Mouse (Mus musculus): ENCODE data around the gene Wwp2.

DNA sequence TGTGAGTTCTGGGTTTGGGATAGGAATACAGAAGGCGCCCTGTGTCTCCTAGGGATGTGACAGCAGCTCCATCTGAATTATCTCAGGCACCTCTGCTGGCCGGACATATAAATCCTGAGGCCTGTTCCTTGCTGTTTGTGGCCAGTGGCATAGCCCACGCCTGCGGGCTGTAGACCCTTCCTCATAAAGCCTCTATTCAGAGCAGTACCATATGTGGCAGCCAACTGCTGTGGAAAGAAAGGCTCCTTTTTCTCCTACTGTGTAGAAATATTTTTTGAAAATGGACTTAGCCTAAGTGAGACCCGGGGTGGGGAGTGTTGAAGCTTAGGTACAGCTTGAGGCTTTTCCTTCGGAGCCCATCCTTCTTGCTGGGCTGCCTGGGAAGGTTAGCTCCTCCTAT lies 22.1 kb downstream of the Wwp2 start:
- TF ChIP-seq MAX (IDR thresholded peaks at IDR 0.05; ENCODE audit: low read depth) (no peak), POLR2A (IDR thresholded peaks at IDR 0.05; ENCODE audit: insufficient read length, low read depth) (no peak), MYOD1 (IDR thresholded peaks at IDR 0.05; ENCODE audit: control insufficient read depth in 1 of 3, insufficient read length in 2 of 3, low read depth in 2 of 3) (no peak), CEBPB (IDR thresholded peaks at IDR 0.05; ENCODE audit: insufficient read depth, poor library complexity, severe bottlenecking) (no peak), TCF12 (IDR thresholded peaks at IDR 0.05; ENCODE audit: insufficient read depth, poor library complexity, severe bottlenecking) (no peak), E2F4 (IDR thresholded peaks at IDR 0.05; ENCODE audit: insufficient read depth) (no peak), USF1 (IDR thresholded peaks at IDR 0.05; ENCODE audit: low read depth) (no peak), SRF (IDR thresholded peaks at IDR 0.05; ENCODE audit: control insufficient read depth, insufficient read length, low read depth) (no peak), POLR2AphosphoS2 (IDR thresholded peaks at IDR 0.05; ENCODE audit: insufficient read length, low read depth) (no peak), TCF3 (IDR thresholded peaks at IDR 0.05; ENCODE audit: insufficient read length, low read depth) (no peak), REST (IDR thresholded peaks at IDR 0.05; ENCODE audit: insufficient read depth, insufficient read length) (no peak), MYOG (IDR thresholded peaks at IDR 0.05; ENCODE audit: control insufficient read depth in 1 of 3, insufficient read depth in 1 of 3, insufficient read length in 2 of 3, low read depth in 2 of 3) (no peak)

Measured in myocyte (in vitro differentiated cells).